Mouse (Mus musculus) frontal cortex, postnatal 36 days (tissue): ENCODE results near the gene Gm28038.

Experiments used
- DNase-seq, 2 experiments: peaks; one replicate each; pipeline ENCODE4 v3.0.0; 2022; ENCODE audit warnings: low spot score in 2 of 2

Gene Gm28038

DNA sequence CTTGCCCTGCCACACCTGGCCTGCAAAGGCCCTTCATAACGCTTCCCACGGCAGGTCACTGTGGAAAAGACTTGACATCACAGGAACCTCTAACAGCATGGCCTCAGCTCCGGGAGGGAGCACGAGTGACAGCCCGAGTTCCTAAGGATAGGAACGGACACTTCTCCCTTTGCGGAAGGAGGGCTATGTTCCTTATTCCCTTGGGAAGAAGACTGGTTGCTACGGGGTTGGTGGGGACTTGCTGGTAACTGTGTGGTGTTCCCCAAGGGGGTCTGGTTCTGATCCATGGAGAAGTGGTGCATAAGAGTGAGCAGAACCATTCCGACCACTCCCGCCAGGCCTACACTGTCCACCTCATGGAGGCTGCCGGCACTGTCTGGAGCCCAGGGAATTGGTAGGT lies at the start of gene Gm28038:
Gene Gm28038 (plus strand): TSS at position 301 of the 400 bp plus-strand sequence.
- no peak for DNase-seq

GRCm38 (mm10) chr2:30235593-30235992 lies 45.2 kb upstream of the Gm28038 start:
- no peak for DNase-seq

GRCm38 (mm10) chr2:30236426-30237198 lies 44.2 kb upstream of the Gm28038 start:
- DNase-seq = no peak

GRCm38 (mm10) chr2:30237199-30237880 lies 43.5 kb upstream of the Gm28038 start, which contains the start of gene Lrrc8a:
Lrrc8a (plus strand) TSS chr2:30237715.
- peak; percentile 99 for DNase-seq

DNA sequence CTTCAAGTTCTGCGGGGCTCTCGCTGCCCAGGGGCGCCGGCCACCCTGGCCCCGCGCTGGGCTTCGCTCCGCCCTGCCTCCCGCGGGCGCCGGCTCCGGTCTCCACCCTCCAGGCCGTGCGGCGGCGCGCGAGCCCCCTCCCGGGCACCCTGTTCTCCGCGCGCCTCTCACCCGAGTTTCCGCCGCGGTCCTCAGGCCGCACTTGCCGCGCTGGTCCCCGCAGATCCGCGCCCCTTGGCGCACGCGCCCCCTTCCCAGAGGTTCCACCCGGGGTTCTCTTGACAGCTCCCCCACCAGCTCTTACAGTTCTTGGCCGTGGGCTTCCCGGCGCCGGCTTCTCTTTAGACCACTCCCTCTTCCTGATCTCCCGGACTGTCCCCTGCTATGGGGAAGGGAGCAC lies 43.0 kb upstream of the Gm28038 start:
- DNase-seq = peak; percentile 57 to 62

DNA sequence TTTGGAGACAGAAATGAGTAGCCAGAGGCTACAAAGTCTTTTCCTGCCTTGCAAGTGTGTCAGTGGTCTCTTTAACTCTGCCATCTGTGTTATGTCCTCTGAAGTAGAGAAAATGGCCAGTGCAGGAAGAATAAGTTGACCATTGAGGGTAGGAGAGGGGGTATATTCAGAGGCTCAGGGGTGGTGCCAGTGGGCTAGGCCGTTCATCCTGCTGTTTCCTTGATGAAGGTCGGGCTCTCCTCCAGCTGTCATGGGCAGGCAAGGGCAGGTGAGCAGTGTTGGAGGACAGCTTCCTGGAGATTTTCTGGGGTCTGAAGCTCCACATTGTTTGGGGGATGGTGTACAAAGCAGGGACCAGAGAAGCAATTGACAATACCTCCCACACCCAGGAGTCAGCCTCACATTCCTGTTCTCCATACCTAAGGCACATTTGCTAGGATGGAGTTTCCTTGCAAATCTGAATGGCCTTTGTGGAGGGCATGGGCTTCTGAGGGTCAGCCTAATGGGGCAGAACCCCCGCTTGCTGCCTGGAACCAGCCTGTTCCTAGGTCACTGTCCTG lies 41.9 kb upstream of the Gm28038 start:
- no peak for DNase-seq

GRCm38 (mm10) chr2:30239777-30240176 lies 41.1 kb upstream of the Gm28038 start:
- no peak for DNase-seq

GRCm38 (mm10) chr2:30240267-30240666 lies 40.6 kb upstream of the Gm28038 start, which contains the start of gene Gm28035:
Gm28035 (plus strand) TSS chr2:30240567.
- DNase-seq = no peak

DNA sequence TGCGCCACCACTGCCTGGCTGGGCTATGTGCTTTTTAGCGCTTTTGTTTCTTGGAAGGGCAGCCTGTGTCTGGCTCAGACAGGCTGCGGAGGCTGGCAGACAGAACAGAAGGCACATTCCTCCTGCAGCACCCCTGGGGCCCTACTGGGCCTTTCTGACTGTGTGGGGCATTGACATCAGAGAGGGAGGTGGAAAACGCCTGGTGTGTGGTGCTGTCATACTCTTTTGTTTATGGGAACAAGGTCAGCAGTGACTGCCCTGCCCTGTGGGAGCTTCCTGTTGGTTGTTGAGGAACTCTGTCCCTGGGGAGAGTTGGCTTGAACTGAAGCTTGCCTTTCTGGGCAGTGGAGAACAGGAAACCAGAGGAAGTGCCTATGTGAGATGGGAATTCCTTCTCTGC lies 38.3 kb upstream of the Gm28038 start:
- DNase-seq = no peak

DNA sequence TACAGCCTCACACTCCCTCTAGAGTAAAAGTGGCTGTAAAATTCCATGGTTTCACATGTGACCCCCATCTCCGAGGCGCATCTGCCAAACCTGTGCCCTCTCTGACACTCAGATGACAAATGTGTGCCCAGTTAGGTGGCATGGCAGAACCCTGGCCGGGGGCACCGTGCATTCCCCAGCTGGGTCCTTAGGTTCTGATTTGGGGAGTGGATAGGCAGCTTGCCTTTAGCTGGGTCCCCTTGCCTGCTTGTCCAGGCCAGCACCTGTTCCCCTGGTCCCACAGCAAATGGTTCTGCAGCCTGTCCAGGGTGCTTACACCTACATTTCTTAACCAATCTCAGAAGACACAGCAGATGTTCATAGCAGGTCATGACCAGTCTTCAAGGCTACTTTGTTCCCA lies 37.5 kb upstream of the Gm28038 start:
- no peak for DNase-seq

DNA sequence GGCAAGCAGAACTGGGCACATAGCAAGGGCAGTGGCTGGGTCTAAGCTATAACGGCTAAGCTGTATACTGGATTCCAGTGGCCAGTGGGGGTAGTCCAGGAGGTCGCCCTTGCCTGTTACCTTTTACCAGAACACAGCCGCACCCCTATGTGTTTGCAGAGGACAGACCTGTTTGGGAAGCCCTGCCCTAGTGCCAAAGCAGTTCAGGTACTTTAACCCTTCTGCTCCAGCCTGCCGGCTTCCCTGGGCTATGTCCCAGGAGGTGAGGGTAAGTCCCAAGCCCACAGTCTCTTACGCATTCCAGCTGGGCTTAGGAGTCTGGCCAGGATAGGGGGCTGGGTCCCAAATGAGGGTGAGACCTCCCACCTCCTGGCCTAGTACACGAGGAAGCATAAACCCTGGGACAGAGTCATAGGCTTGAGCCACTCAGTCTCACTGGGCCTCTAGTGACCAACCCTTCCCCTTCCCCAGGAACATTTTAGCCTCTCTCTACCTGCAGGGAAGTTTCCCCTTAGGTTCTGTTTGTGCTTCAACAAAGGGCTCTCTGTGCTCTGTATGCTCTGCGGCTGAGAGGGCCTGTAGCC lies 36.2 kb upstream of the Gm28038 start:
- DNase-seq = no peak

- no peak for DNase-seq
These were observed 33.8 kb upstream of the Gm28038 start for GRCm38 (mm10) chr2:30247036-30247435.

GRCm38 (mm10) chr2:30247681-30248080 lies 33.2 kb upstream of the Gm28038 start:
- DNase-seq = no peak

- no peak for DNase-seq
These were observed 31.7 kb upstream of the Gm28038 start for GRCm38 (mm10) chr2:30249182-30249581.

GRCm38 (mm10) chr2:30250166-30251128 lies 30.4 kb upstream of the Gm28038 start:
- DNase-seq = no peak

DNA sequence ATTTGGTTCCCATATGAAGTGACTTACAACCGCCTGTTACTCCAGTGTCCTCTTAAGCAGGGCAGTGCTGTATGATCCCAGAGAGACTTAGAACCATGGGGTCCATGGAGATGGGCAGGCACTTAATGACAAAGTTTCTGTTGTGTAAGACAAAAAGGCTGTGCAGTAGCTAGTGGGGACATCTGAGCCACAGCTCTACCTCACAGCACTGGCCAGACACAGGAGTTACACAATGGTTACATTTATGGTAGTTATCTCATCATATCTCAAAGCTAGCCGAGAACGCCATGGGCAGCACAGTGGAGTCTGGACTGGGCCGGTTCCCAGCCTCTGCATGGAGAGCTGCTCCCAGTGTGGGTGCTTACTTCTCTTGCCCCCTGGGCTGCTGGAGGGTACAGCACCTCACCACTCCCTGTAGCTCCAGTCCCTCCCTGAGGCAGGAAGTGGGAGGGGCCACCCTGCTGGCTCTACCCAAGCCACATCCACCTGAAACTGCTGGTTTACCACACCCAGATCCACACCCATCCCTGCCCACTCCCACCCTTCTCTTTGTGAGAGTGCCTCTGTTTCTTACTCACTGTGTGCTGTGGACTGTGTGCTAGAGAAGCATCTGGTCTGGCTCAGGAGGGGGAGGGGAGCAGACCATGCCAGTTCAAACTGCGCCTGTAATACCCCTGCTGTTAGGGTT lies 29.3 kb upstream of the Gm28038 start:
- no peak for DNase-seq

GRCm38 (mm10) chr2:30252521-30252920 lies 28.3 kb upstream of the Gm28038 start:
- no peak for DNase-seq

GRCm38 (mm10) chr2:30253809-30254208 lies 27.0 kb upstream of the Gm28038 start:
- no peak for DNase-seq

DNA sequence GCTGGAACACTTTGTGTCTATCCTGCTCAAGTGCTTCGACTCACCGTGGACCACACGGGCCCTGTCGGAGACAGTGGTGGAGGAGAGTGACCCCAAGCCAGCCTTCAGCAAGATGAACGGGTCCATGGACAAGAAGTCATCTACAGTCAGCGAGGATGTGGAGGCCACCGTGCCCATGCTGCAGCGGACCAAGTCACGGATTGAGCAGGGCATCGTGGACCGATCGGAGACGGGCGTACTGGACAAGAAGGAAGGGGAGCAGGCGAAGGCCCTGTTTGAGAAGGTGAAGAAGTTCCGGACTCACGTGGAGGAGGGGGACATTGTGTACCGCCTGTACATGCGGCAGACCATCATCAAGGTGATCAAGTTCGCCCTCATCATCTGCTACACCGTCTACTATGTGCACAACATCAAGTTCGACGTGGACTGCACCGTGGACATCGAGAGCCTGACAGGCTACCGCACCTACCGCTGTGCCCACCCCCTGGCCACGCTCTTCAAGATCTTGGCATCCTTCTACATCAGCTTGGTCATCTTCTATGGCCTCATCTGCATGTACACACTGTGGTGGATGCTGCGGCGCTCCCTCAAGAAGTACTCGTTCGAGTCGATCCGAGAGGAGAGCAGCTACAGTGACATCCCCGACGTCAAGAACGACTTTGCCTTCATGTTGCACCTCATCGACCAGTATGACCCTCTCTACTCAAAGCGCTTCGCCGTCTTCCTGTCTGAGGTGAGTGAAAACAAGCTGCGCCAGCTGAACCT lies 25.0 kb upstream of the Gm28038 start:
- DNase-seq = no peak
